Mouse (Mus musculus) CH12.LX (cell line): ENCODE data around the gene Ppp1r9b. TPM values are rescaled to one million over a fixed set of nuclear protein-coding genes. Genes with fewer than 3 reads are reported as not detected.
A peak's percentile ranks its signal among the peaks of the same experiment; 100 is the strongest.

ENCODE experiments used
- DNase-seq: peaks from one replicate; pipeline ENCODE4 v3.0.0-alpha.2; 2013; ENCODE audit errors: extremely low read depth
- H3K27ac ChIP-seq: 2 replicates; pipeline ENCODE4 v1.5.1; 2012; ENCODE audit warnings: low read depth, mild to moderate bottlenecking, control low read depth, moderate library complexity; ENCODE audit not compliant: insufficient read depth
- H3K27me3 ChIP-seq: replicated peaks from 2 replicates; pipeline ENCODE3; 2012; ENCODE audit warnings: inconsistent platforms
- H3K36me3 ChIP-seq, 2 experiments: replicated peaks in 1 of 2; 2 replicates each; pipeline versions ENCODE3 to v1.6.1; 2012; ENCODE audit warnings: inconsistent platforms in 1 of 2, low read length in 1 of 2, mild to moderate bottlenecking in 1 of 2, mixed read lengths in 1 of 2, moderate library complexity in 1 of 2; ENCODE audit not compliant: control insufficient read depth in 1 of 2, insufficient read depth in 1 of 2
- H3K4me1 ChIP-seq, 2 experiments: 2 replicates each; pipeline ENCODE4 v1.6.1; 2012; ENCODE audit warnings: inconsistent platforms in 1 of 2, moderate library complexity in 1 of 2; ENCODE audit not compliant: insufficient read depth in 2 of 2, control insufficient read depth in 1 of 2
- H3K4me2 ChIP-seq: 2 replicates; pipeline ENCODE4 v1.6.1; 2012; ENCODE audit warnings: low read depth, mild to moderate bottlenecking, control low read depth; ENCODE audit not compliant: poor library complexity, insufficient read depth, severe bottlenecking
- H3K4me3 ChIP-seq, 3 experiments: fragments of 150-350 bp in 1 of 3; sonication (generic) in 1 of 3; replicated peaks in 1 of 3; 2 replicates each; pipeline versions ENCODE3 to v1.5.1; 2011 to 2012; ENCODE audit warnings: low read depth in 2 of 3, low read length in 2 of 3, mild to moderate bottlenecking in 2 of 3, moderate library complexity in 2 of 3, control low read depth in 1 of 3, improper control_type of control experiment in 1 of 3, inconsistent platforms in 1 of 3, mixed read lengths in 1 of 3; ENCODE audit not compliant: poor library complexity in 1 of 3
- H3K79me2 ChIP-seq: replicated peaks from 2 replicates; pipeline ENCODE4 v1.6.1; 2012; ENCODE audit warnings: mild to moderate bottlenecking, moderate library complexity; ENCODE audit not compliant: control insufficient read depth, poor library complexity, insufficient read depth, severe bottlenecking; ENCODE audit errors: extremely low read depth
- H3K9ac ChIP-seq: 2 replicates; pipeline ENCODE4 v1.6.1; 2012; ENCODE audit warnings: low read depth, mild to moderate bottlenecking, control low read depth, moderate library complexity; ENCODE audit not compliant: insufficient read depth
- H3K9me3 ChIP-seq: replicated peaks from 2 replicates; pipeline ENCODE3; 2012; ENCODE audit warnings: low read length, inconsistent platforms, mixed read lengths
- BHLHE40 ChIP-seq: IDR thresholded peaks from 2 replicates; pipeline ENCODE4 v1.6.1; 2011; ENCODE audit warnings: mild to moderate bottlenecking, low read depth, low read length, improper control_type of control experiment
- CHD1 ChIP-seq: IDR thresholded peaks from 2 replicates; pipeline ENCODE4 v1.6.1; 2012; ENCODE audit warnings: low read depth, low read length, improper control_type of control experiment, inconsistent platforms
- CTCF ChIP-seq, 2 experiments: IDR thresholded peaks in 1 of 2; conservative IDR thresholded peaks in 1 of 2; 2 replicates each; pipeline ENCODE4 v1.5.1; 2011 to 2012; ENCODE audit warnings: low read depth in 2 of 2, low read length in 2 of 2, improper control_type of control experiment in 1 of 2, inconsistent platforms in 1 of 2, mild to moderate bottlenecking in 1 of 2, moderate library complexity in 1 of 2
- ELF1 ChIP-seq: IDR thresholded peaks from 2 replicates; pipeline ENCODE4 v1.6.1; 2014; ENCODE audit warnings: low read depth, mild to moderate bottlenecking, inconsistent platforms, low read length, improper control_type of control experiment
- EP300 ChIP-seq: IDR thresholded peaks from 2 replicates; pipeline ENCODE4 v1.6.1; 2011; ENCODE audit warnings: low read length, improper control_type of control experiment
- ETS1 ChIP-seq: conservative IDR thresholded peaks from 2 replicates; pipeline ENCODE4 v1.6.1; 2012; ENCODE audit warnings: low read depth, mild to moderate bottlenecking, inconsistent platforms, low read length, improper control_type of control experiment, moderate library complexity
- IRF4 ChIP-seq: IDR thresholded peaks from 2 replicates; pipeline ENCODE4 v1.6.1; 2014; ENCODE audit warnings: low read depth, mild to moderate bottlenecking, inconsistent platforms, low read length, improper control_type of control experiment
- MEF2A ChIP-seq: IDR thresholded peaks from 2 replicates; pipeline ENCODE4 v1.6.1; 2014; ENCODE audit warnings: low read depth, mild to moderate bottlenecking, inconsistent platforms, low read length, improper control_type of control experiment, borderline replicate concordance
- MYC ChIP-seq: IDR thresholded peaks from 2 replicates; pipeline ENCODE4 v1.6.1; 2011; ENCODE audit warnings: low read depth, mild to moderate bottlenecking, improper control_type of control experiment, low read length
- NRF1 ChIP-seq: IDR thresholded peaks from 2 replicates; pipeline ENCODE4 v1.6.1; 2014; ENCODE audit warnings: low read depth, mild to moderate bottlenecking, inconsistent platforms, low read length, improper control_type of control experiment, moderate library complexity
- PAX5 ChIP-seq: IDR thresholded peaks from 2 replicates; pipeline ENCODE4 v1.6.1; 2012; ENCODE audit warnings: low read length, inconsistent platforms, mixed read lengths
- POLR2AphosphoS2 ChIP-seq: IDR thresholded peaks from 2 replicates; pipeline ENCODE4 v1.6.1; 2011; ENCODE audit warnings: low read depth, low read length, improper control_type of control experiment
- RAD21 ChIP-seq: IDR thresholded peaks from 2 replicates; pipeline ENCODE4 v1.6.1; 2011; ENCODE audit warnings: low read depth, mild to moderate bottlenecking, low read length, improper control_type of control experiment, moderate library complexity
- RCOR1 ChIP-seq: conservative IDR thresholded peaks from 2 replicates; pipeline ENCODE4 v1.6.1; 2012; ENCODE audit warnings: low read depth, mild to moderate bottlenecking, inconsistent platforms, low read length, improper control_type of control experiment
- SIN3A ChIP-seq: IDR thresholded peaks from 2 replicates; pipeline ENCODE4 v1.6.1; 2012; ENCODE audit warnings: low read length, improper control_type of control experiment, inconsistent platforms
- SMC3 ChIP-seq: IDR thresholded peaks from 2 replicates; pipeline ENCODE4 v1.6.1; 2011; ENCODE audit warnings: low read depth, low read length, improper control_type of control experiment
- TBP ChIP-seq: conservative IDR thresholded peaks from 2 replicates; pipeline ENCODE4 v1.6.1; 2011; ENCODE audit warnings: low read depth, low read length, improper control_type of control experiment
- USF2 ChIP-seq: conservative IDR thresholded peaks from 2 replicates; pipeline ENCODE4 v1.6.1; 2011; ENCODE audit warnings: low read depth, low read length, improper control_type of control experiment
- ZC3H11A ChIP-seq: IDR thresholded peaks from 2 replicates; pipeline ENCODE4 v1.6.1; 2012; ENCODE audit warnings: low read depth, mild to moderate bottlenecking, inconsistent platforms, low read length, improper control_type of control experiment
- ZNF384 ChIP-seq: IDR thresholded peaks from 2 replicates; pipeline ENCODE4 v1.6.1; 2012; ENCODE audit warnings: low read depth, low read length, improper control_type of control experiment, inconsistent platforms
- dilution Hi-C: fragments of 300-500 bp; cut with MboI; formaldehyde crosslinking; loops from 2 replicates; pipeline ENCODE4 v1.14.3; 2020; ENCODE audit warnings: low sequenced_read_pairs; ENCODE audit not compliant: extremely low pct_unique_long_range_greater_than_20kb, extremely low pct_ligation_motif_present
- in situ Hi-C: fragments of 300-500 bp; cut with MboI; formaldehyde crosslinking; loops from 3 replicates; pipeline ENCODE4 v1.14.3; 2019; ENCODE audit warnings: low sequenced_read_pairs, low pct_ligation_motif_present, low pct_unique_long_range_greater_than_20kb, mixed read lengths
- polyA plus RNA-seq: library from polyadenylated mRNA; unstranded; fragments of >175 nt; gene quantifications from 2 replicates; pipeline ENCODE4 v1.2.1, GENCODE M21; 2012; ENCODE audit warnings: low read depth; ENCODE audit not compliant: insufficient read length
- total RNA-seq, 2 experiments: library from RNA; depleted of rRNA; stranded (reverse); fragments of 300-350 nt in 1 of 2; fragments of >200 nt in 1 of 2; gene quantifications; 2 replicates each; pipeline ENCODE4 v1.2.3; 2012 to 2014

The Ppp1r9b gene
- total and polyA plus RNA-seq, 3 experiments, result 7.8 to 21.8 (median 21.2) TPM

- peaks cover 0 to 10% of the 10 kb centered on the region in 2 experiments; a peak in 2 of 4 replicates for H3K4me1 ChIP-seq
- no peaks in the 10 kb centered on the region for H3K9me3 ChIP-seq
- H3K79me2 ChIP-seq, result no peaks in the 10 kb centered on the region
- peaks cover 24 to 32% of the 10 kb centered on the region in 2 experiments for H3K36me3 ChIP-seq
- dilution Hi-C loops (no loop called here), in situ Hi-C loops (loop anchor here (5.0 to 10.0 kb wide), 2 partner anchors 65 to 193 kb away; no protein-coding TSS in a partner anchor)
- peaks cover 47% of the 10 kb centered on the region for H3K27me3 ChIP-seq
- no peak overlapping the region for H3K4me2 ChIP-seq
- H3K4me3 ChIP-seq, result no peak overlapping the region
- no peak overlapping the region for H3K27ac ChIP-seq
- H3K9ac ChIP-seq, result no peak overlapping the region
- TF ChIP-seq ZC3H11A, result no peak
- peak; percentile 59 for TF ChIP-seq SMC3
- no peak for TF ChIP-seq ZNF384
- peak; percentile 71 to 75 for TF ChIP-seq CTCF (conservative IDR thresholded peaks at IDR 0.05 in 1 of 2, IDR thresholded peaks at IDR 0.05 in 1 of 2; ENCODE audit: low read depth in 2 of 2, low read length in 2 of 2)
- TF ChIP-seq NRF1, result no peak
- TF ChIP-seq RAD21, result peak; percentile 55
- no peak for TF ChIP-seq PAX5
- TF ChIP-seq USF2, result no peak
- TF ChIP-seq POLR2AphosphoS2, result no peak
- no peak for TF ChIP-seq IRF4
- TF ChIP-seq ETS1, result no peak
- no peak for TF ChIP-seq CHD1
- TF ChIP-seq, all 38 proteins: peak for 3
- DNase-seq, result peak; percentile 31
Observed at GRCm38 (mm10) chr11:95042096-95042495, 51.3 kb downstream of the Ppp1r9b start.

DNA sequence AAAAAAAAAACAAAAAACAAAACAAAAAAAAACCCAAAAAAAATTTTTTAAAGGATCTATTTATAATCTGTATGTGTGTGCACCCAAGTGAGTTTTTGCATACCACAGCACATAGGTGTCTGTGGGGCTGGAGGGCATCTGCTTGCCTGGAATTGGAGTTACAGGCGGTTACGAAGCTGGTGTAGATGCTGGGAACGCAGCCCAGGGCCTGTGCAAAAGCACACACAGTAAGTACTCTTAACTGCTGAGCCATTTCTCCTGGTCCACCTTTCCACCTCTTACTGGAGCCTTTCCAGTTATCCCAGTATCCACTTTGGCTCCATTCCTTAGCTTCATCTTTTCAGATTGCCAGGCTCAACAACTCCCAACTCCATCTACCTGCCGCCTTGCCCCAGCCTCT, 52.2 kb downstream of the Ppp1r9b start:
- H3K4me2 ChIP-seq, result no peak overlapping the region
- no peak for DNase-seq
- no peak for TF ChIP-seq MEF2A
- no peak for TF ChIP-seq ELF1
- TF ChIP-seq MYC, result no peak
- no peak for TF ChIP-seq TBP
- no peak for TF ChIP-seq IRF4
- no peak for TF ChIP-seq USF2
- no peak for TF ChIP-seq CTCF (conservative IDR thresholded peaks at IDR 0.05 in 1 of 2, IDR thresholded peaks at IDR 0.05 in 1 of 2; ENCODE audit: low read depth in 2 of 2, low read length in 2 of 2)
- no peak for TF ChIP-seq EP300
- no peak for TF ChIP-seq RCOR1
- TF ChIP-seq BHLHE40, result no peak
- TF ChIP-seq SIN3A, result no peak
- no peak for TF ChIP-seq PAX5
- TF ChIP-seq, all 38 proteins: peak for 0
- Histone ChIP-seq H3K9ac (no peak overlapping the region), H3K27me3 (peaks cover 37% of the 10 kb centered on the region), H3K4me1 (peaks cover 0 to 10% of the 10 kb centered on the region in 2 experiments; a peak in 2 of 4 replicates), H3K79me2 (no peaks in the 10 kb centered on the region), H3K4me3 (no peak overlapping the region), H3K9me3 (no peaks in the 10 kb centered on the region), H3K36me3 (peaks cover 26 to 40% of the 10 kb centered on the region in 2 experiments), H3K27ac (no peak overlapping the region)
- dilution Hi-C loops, result no loop called here
- in situ Hi-C loops, result loop anchor here (5.0 to 10.0 kb wide), 2 partner anchors 64 to 192 kb away; no protein-coding TSS in a partner anchor
